Mouse (Mus musculus): Measurements from ENCODE around the gene Kif13a.

DNA sequence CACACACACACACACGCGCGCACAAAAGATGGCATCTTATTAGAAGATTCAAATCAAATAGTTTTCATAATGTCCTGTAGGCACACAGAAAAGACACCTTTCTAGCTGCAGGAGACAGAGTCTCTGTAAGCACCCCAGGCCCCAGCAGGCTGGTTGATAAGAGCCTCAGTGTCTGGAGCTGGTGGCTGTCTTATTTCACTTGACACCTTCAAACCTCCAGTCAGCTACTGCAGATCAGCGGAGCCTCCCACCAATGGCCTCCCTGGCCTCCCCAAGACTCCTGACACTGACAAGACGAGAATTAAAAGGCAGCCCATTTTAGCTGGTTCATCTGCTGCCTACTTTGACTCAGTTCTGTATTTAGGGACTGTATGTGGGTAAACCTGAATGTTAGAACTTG is 11.2 kb downstream of the Kif13a start:
- no peak for TF ChIP-seq CTCF (conservative IDR thresholded peaks at IDR 0.05; ENCODE audit: insufficient read depth, insufficient read length, low read depth, low read length)
- TF ChIP-seq POLR2A (IDR thresholded peaks at IDR 0.05; ENCODE audit: low read depth, low read length): no peak
